Mouse (Mus musculus) cortical plate, adult 2 months (tissue): ENCODE measurements around the gene Mycl. TPM values are rescaled to one million over a fixed set of nuclear protein-coding genes. Genes with fewer than 3 reads are reported as not detected.

Source experiments
- H3K27ac ChIP-seq: fragments of 200-500 bp; 2 replicates; pipeline ENCODE4 v1.5.1; 2012; ENCODE audit warnings: low read length, control low read depth, inconsistent platforms; ENCODE audit not compliant: insufficient read depth
- H3K4me1 ChIP-seq: fragments of 200-500 bp; 2 replicates; pipeline ENCODE4 v1.6.1; 2011; ENCODE audit warnings: low read length; ENCODE audit not compliant: control insufficient read depth, insufficient read depth
- H3K4me3 ChIP-seq: fragments of 200-500 bp; 2 replicates; pipeline ENCODE4 v1.5.1; 2011; ENCODE audit warnings: mild to moderate bottlenecking, low read length, control low read depth; ENCODE audit not compliant: insufficient read depth
- CTCF ChIP-seq: fragments of 200-500 bp; IDR thresholded peaks from 2 replicates; pipeline ENCODE4 v1.5.1; 2011; ENCODE audit warnings: mild to moderate bottlenecking, control low read depth, low read length; ENCODE audit not compliant: insufficient read depth; ENCODE audit errors: extremely low read depth
- POLR2A ChIP-seq: fragments of 200-500 bp; IDR thresholded peaks from 2 replicates; pipeline ENCODE4 v1.6.1; 2011; ENCODE audit warnings: mild to moderate bottlenecking, low read length, control low read depth; ENCODE audit not compliant: insufficient read depth; ENCODE audit errors: extremely low read depth
- polyA plus RNA-seq: library from polyadenylated mRNA; depleted of rRNA; stranded (reverse); fragments of >200 nt; gene quantifications from 2 replicates; pipeline ENCODE4 v1.2.3, GENCODE M21; 2012; rRNA removed

The Mycl gene
- 8.4 and 10.1 TPM in 2 replicates for polyA plus RNA-seq

DNA sequence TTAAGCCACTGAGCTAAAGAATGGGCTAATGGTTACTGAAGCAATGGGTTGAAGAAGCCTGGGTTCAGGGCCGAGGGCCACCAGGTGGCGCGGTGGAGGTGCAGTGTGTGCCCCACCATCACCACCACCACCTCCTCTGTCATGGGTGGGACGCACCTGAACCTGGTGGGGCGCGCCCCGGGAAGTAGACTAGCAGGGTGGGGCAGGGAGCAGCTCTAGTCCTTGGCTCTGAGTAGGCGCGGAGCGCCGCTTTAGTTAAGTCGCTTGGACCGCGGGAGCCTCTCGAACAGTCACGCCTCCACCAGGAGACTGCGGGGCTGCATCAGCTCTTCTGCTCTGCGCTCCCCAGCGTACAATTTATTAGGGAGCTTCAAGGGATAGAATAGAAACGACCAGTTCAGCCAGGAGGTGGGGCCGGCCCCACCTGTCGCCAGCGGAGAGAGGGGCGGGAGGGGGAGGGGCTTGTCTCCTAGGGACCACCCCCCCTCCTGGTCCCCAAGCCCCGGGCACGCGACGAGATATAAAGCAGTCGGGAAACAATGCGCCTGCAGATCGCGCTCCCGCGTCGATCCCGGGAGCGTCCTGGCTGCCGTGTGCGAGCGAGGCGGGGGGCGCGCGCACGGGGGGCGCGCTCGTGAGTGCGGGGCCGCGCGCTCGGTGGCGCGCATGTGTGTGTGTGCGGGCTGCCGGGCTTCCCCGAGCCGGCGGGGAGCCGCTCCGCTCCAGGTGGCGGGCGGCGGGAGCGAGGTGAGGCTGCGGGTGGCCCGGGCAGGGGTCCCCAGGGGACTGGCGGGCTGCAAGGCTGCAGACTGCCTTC is at the start of gene Mycl:
Gene Mycl (plus strand): TSS at position 249 of the 817 bp plus-strand sequence.
- TF ChIP-seq CTCF (peak; percentile 66), POLR2A (no peak)
- peak within 1 kb of the TSS; percentile 71 for H3K27ac ChIP-seq
- peak within 1 kb of the TSS; percentile 55 for H3K4me3 ChIP-seq

DNA sequence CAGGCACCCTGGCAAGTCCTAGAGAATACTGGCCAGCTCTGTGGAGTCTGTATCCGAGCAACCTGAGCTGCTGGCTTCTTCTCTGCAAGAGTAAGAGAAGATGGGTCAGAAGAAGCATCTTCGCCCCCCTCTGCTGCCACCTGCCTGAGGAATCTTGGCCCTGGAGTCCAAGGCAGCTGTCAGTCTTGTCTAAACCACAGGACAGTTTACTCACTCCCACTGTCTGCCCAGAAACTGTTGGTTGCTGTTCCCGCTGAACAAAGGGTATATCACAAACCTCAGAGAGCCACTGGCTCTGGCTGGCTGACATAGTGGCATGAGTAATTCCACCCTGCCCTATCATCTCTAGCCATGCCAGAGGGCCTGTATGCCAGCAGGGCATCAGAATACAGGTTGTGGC is 48.2 kb upstream of the Mycl start:
- H3K27ac ChIP-seq, result no peak overlapping the region
- no peak overlapping the region for H3K4me3 ChIP-seq
- no peak for TF ChIP-seq CTCF
- no peak for TF ChIP-seq POLR2A
- H3K4me1 ChIP-seq, result no peaks in the 10 kb centered on the region

More for the DNA sequence above, at the start of gene Mycl:
- H3K4me1 ChIP-seq, result peaks cover 3% of the 10 kb centered on the region; the same call in 1 of the 2 replicates

DNA sequence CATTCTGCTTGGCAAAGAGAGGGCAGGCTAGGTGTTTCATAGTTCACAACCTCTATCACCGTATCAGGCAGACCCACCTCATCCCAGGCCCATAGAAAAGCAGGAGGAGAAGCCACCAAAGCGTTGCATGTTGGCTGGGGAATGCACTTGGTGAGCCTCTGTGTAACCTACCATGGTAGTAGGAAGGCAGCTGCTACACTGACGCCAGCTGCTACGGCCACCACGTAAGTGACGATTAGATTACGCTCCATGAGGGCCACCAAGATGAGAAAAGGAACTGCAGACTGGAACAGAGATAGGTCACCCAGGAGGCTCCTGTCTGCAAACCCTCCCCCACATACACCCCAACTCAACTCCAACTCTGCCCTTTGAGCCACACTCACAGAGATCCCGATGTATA is 46.4 kb upstream of the Mycl start:
- Histone ChIP-seq H3K4me1 (no peaks in the 10 kb centered on the region), H3K4me3 (no peak overlapping the region), H3K27ac (no peak overlapping the region)
- TF ChIP-seq POLR2A (no peak), CTCF (no peak)

DNA sequence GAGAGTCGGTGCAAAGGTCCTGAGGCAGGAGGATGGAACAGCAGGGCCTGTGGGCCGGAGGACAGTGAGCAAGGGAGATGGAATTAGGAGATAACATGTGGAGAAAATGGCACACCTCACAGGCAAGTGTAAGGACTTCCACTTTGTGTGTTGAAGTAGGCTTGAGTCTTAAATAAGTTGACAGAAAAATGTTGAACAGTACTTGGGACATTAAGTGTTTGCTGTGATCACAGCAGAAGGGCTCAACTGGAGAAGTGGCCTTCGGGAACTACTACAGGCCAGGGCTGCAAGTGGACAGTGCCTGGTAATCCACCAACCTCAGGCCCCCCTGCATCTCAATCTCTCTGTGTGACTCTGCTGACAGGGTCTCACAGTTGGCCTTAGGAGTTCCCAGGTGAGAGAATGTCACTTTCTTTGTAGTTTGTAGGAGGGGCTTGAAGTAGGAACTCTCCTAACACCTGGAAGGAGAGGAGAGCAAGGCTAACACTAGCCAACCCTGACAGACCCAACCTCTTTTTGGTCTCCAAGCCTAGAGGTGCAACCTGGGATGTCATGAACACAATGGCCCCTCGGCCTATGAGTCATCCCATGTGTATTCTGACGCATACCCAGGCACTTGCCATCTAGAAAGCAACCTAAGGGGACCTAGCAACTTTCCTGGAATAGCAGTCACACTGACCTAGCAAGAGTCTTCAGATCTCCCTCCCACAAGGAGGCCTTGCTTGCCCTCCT is 40.6 kb upstream of the Mycl start:
- Histone ChIP-seq H3K4me3 (0 out of 2 replicates have a peak overlapping the region, but pooled peaks have one; percentile 6), H3K27ac (peak overlapping the region; percentile 47), H3K4me1 (peaks cover 5% of the 10 kb centered on the region)
- TF ChIP-seq POLR2A (no peak), CTCF (no peak)

DNA sequence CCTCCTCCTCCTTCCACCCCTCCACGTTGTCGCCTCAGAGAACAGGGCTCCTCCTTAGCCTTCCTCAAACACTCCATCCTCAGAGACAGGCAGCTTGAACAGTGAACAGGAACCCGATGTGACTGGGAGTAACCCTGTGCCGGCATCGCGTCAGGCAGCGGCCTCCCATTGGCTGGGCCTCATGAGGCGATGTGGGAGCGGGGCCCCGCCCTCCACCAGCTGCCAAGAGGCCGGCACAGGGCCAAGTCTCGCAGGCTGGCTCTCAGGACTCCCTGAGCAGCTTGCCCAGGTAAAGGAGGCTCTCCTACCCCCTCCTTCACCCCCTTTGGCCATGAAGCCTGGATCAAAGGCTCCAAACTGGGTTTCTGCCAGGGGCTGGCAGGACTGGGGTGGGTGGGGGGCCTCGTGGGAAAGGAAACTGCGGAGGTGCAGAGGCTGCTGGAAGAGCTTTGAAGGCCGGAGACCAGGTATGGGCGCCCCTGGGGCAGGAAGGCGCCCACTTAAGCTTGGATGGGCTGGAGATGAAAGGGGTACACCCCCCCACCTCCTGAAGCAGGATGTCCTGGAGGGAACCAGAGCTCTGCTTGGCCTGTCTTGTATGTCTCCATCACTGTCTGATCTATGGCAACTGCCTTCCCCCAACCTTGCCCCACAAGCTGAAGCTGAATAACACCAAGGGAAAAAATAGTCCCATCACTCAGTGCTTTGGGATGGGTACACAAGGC is 39.9 kb upstream of the Mycl start:
- TF ChIP-seq POLR2A (peak; percentile 85), CTCF (no peak)
- Histone ChIP-seq H3K4me1 (peaks cover 5% of the 10 kb centered on the region), H3K4me3 (0 out of 2 replicates have a peak overlapping the region, but pooled peaks have one; percentile 6), H3K27ac (peak overlapping the region; percentile 47)

DNA sequence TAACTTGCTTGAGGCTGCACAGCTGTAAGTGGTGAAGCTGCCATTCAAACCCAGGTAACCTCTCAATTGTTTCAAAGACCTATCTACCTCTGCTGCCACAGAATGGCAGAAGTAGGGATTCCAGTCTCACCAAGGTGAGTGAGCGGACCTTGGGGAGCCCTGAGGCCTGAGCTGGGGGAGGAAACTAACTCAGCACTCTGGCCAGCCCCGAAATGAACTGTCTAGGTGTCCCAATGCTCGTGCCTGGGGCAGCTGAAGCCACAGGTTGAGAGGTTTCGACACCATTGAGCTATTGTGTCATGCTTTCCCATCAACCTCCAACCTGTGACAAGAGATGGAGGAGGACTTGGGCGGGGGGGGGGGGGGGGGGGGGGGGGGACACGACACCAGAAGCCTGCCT is 39.2 kb upstream of the Mycl start:
- H3K4me1 ChIP-seq, result peaks cover 5% of the 10 kb centered on the region
- H3K4me3 ChIP-seq, result no peak overlapping the region
- 0 out of 2 replicates have a peak overlapping the region, but pooled peaks have one; percentile 26 for H3K27ac ChIP-seq
- no peak for TF ChIP-seq POLR2A
- no peak for TF ChIP-seq CTCF

DNA sequence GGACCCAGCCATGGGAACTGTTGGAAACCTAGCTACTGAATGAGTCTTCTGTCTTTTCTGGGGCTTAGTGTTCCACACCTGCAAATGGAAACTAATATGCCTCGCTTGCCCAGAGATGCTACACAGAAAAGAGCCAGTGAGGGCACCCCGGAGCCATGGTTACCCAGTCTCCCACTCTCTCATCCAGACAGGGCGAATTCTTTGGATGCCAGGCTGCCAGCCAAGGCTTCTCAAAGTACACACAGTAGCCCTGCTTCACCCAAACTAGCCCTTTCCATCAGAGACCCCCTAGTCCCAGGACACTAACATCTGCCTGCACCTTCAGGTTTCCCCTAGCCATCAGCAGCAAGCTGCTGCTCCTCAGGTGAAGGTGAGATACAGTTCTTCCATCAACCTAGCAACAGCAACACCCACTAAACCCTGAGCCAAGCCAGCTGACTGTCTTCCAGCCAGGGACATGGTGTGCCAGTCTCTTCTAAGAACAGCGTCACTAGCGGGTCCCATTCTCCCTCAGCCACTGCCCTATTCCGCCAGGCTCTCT is 36.9 kb upstream of the Mycl start:
- H3K4me3 ChIP-seq, result peak overlapping the region; percentile 17
- H3K4me1 ChIP-seq, result peaks cover 5% of the 10 kb centered on the region
- peak overlapping the region; percentile 6; the same call in 1 of the 2 replicates for H3K27ac ChIP-seq
- TF ChIP-seq POLR2A (0 out of 2 replicates have a peak, but pooled peaks have one; percentile 26), CTCF (no peak)

DNA sequence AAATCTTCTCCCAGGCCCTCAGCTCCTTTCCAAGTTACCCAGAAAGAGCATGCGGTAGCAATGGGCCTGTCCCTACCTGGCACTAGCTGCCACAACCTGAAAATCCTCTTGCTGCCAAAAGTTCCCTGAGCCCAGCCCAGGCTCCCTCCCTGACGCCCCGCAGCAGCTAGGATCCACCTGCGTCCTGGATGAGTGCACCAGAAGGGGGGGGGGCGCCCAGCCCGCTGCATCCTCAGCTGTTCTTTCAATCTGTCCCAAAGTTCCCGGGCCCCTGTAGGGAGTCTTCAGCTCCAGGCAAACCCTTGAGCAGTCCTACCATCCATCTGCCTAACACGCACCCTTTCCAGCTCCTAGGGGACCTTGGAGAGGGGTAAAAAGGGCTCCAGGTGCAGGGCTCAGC is 35.6 kb upstream of the Mycl start:
- H3K4me3 ChIP-seq, result peak overlapping the region; percentile 39
- TF ChIP-seq CTCF, result no peak
- TF ChIP-seq POLR2A, result no peak
- peaks cover 5% of the 10 kb centered on the region for H3K4me1 ChIP-seq
- H3K27ac ChIP-seq, result peak overlapping the region; percentile 53

DNA sequence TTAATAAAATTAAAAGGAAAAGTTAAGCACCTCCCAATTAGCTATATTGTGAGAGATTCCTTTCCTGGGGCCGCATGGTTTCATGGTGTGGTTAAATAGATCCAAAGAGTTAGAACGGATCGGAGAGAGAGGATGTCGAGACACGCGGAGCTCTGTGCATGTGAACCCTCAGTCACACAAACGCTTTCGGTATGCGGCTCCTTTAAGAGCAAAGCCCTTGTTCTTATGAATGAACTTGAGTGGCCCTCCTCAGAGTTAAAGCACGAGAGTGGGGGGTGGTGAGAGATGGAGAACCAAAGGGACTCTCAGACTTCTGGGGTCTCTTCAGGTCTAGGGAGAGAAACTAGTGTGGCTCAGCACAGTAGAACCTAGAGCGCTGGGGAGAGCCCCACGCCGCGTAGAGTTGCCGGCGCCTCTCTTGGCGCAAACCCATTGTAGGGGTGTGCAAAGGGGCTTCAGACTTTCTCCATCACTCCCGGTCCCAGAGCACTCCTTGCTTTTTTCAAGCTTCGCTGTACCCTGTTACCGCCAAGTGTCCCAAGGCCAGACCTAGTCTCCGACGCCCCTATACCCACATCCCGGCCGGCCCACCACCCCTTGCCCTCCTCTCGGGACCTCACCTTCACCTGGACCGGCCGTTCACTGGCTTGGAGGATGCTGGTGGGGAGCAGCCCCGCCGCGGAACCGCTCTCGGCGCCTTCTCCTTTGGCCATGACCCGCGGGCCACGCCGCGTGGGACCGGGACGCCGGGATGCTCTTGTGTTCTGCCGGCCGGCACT is 34.9 kb upstream of the Mycl start:
- Histone ChIP-seq H3K4me1 (peaks cover 2% of the 10 kb centered on the region; the same call in 1 of the 2 replicates), H3K4me3 (peak overlapping the region; percentile 39), H3K27ac (peak overlapping the region; percentile 53)
- TF ChIP-seq CTCF, result no peak
- no peak for TF ChIP-seq POLR2A
